Comparison of ENCODE assay signal across 17 mouse cellular contexts in genomic region chr13:95144746-95145145, GRCm38 (mm10).
DNase-seq lines count a peak whose midpoint lies in the region; ATAC-seq lines count a peak whose summit lies in the region.
"Had no signal": no experiment of that assay in that cellular context is flagged by ENCODE, and none has a peak within 500 bp of the region (broad histone marks: within the 10 kb centered on the region; RNA-seq: fewer than 3 reads in every experiment).

No protein-coding gene starts in this region.

- no peaks in the 10 kb centered on the region for H3K4me1 ChIP-seq in liver, embryonic 12.5 days
- no peaks in the 10 kb centered on the region for H3K4me1 ChIP-seq in hindbrain, embryonic 13.5 days (replicated peaks)
- H3K4me1 ChIP-seq: embryonic facial prominence, embryonic 12.5 days; heart, embryonic 10.5 days; hindbrain, embryonic 12.5 days had no signal

- H3K27me3 ChIP-seq in liver, embryonic 12.5 days (replicated peaks) = no peaks in the 10 kb centered on the region
- H3K27me3 ChIP-seq in hindbrain, embryonic 13.5 days = no peaks in the 10 kb centered on the region
- H3K27me3 ChIP-seq: embryonic facial prominence, embryonic 12.5 days; hindbrain, embryonic 12.5 days had no signal

- ATAC-seq in liver, embryonic 12.5 days = no peak
- no peak for ATAC-seq in hindbrain, embryonic 13.5 days (ENCODE audit: low FRiP score)
- ATAC-seq: forebrain, embryonic 16.5 days; hindbrain, postnatal 0 days had no signal

- H3K36me3 ChIP-seq in liver, embryonic 12.5 days = no peaks in the 10 kb centered on the region
- no peaks in the 10 kb centered on the region for H3K36me3 ChIP-seq in hindbrain, embryonic 13.5 days
- H3K36me3 ChIP-seq: embryonic facial prominence, embryonic 12.5 days; heart, embryonic 10.5 days; hindbrain, embryonic 12.5 days had no signal

- H3K9ac ChIP-seq in liver, embryonic 12.5 days = no peak overlapping the region
- no peak overlapping the region for H3K9ac ChIP-seq in hindbrain, embryonic 13.5 days
- H3K9ac ChIP-seq: embryonic facial prominence, embryonic 12.5 days; hindbrain, embryonic 12.5 days had no signal

- no peak overlapping the region for H3K4me3 ChIP-seq in liver, embryonic 12.5 days
- no peak overlapping the region for H3K4me3 ChIP-seq in hindbrain, embryonic 13.5 days
- H3K4me3 ChIP-seq: embryonic facial prominence, embryonic 12.5 days; heart, embryonic 10.5 days; hindbrain, embryonic 12.5 days had no signal

- no peaks in the 10 kb centered on the region for H3K9me3 ChIP-seq in liver, embryonic 12.5 days (replicated peaks)
- peaks cover 12% of the 10 kb centered on the region; the same call in 1 of the 2 replicates for H3K9me3 ChIP-seq in hindbrain, embryonic 13.5 days
- H3K9me3 ChIP-seq: heart, embryonic 10.5 days had no signal

- DNase-seq in cerebellum, postnatal 14 days = peak; percentile 31 to 47
- no peak for DNase-seq in cerebellum, adult 9-11 months
- DNase-seq in adipocyte (ENCODE audit: low spot score) = peak; percentile 6
- peak; percentile 40 for DNase-seq in adrenal gland, adult 8-10 months
- DNase-seq in adrenal gland, postnatal 36 days = peak; percentile 27 to 63
- DNase-seq: cerebellum, adult 18-20 months; heart, adult 18-20 months; heart, postnatal 10 days; heart, postnatal 4 days; kidney, adult 11 months had no signal

- no peak overlapping the region for H3K27ac ChIP-seq in liver, embryonic 12.5 days
- no peak overlapping the region for H3K27ac ChIP-seq in hindbrain, embryonic 13.5 days
- H3K27ac ChIP-seq: embryonic facial prominence, embryonic 12.5 days; heart, embryonic 10.5 days; hindbrain, embryonic 12.5 days; hindbrain, postnatal 0 days had no signal

- no peak overlapping the region for H3K4me2 ChIP-seq in liver, embryonic 12.5 days
- no peak overlapping the region for H3K4me2 ChIP-seq in hindbrain, embryonic 13.5 days
- H3K4me2 ChIP-seq: embryonic facial prominence, embryonic 12.5 days; hindbrain, embryonic 12.5 days had no signal
